Mouse (Mus musculus): ENCODE measurements around the gene Zfp94.

Gene Zfp94

GRCm38 (mm10) chr7:24316567-24317092 is at the start of gene Zfp94:
TSS of gene Zfp94 (minus strand) at chr7:24316666.
- DNase-seq (ENCODE audit: low spot score) = peak; percentile 93

GRCm38 (mm10) chr7:24365258-24366014 is 49.0 kb upstream of the Zfp94 start:
- no peak for DNase-seq (ENCODE audit: low spot score)

- peak; percentile 88 for DNase-seq (ENCODE audit: low spot score)
Observed at GRCm38 (mm10) chr7:24364827-24365226, 48.4 kb upstream of the Zfp94 start.

DNA sequence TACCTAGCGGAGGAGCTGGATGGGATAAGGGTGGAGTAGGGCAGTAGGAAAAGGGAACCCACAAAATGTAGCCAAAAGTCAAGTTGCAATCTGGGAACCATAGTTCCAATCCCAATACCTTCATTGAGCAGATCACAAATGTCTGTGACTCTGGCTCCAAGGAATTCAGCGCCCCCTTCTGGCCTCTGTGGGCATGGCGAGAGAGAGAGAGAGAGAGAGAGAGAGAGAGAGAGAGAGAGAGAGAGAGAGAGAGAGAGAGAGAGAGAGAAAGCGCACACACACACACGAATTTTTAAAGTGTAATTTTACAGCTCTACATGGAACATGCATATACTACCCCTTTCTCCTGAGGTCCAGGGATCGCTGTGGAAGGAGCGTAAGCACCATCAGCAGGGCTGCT is 46.8 kb upstream of the Zfp94 start:
- peak; percentile 40 for DNase-seq (ENCODE audit: low spot score)

DNA sequence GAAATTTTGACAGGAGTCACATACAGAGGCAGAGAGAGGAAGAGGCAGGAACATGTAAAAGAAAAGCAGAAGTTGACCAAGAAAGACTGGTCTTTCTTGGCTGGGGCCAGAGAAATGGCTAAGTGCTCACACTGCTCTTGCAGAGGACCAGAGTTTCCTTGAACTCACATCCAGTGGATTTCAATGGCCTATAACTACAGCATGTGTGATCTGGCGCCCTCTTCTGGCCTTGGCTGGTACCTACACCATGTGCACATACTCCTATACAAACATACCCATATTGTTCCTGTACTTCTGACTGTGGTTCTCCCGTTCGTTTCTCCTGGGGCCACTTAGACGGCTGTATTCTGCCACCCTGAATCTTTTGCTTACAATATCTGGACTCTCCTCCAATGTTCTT is 44.5 kb upstream of the Zfp94 start:
- no peak for DNase-seq (ENCODE audit: low spot score)

DNA sequence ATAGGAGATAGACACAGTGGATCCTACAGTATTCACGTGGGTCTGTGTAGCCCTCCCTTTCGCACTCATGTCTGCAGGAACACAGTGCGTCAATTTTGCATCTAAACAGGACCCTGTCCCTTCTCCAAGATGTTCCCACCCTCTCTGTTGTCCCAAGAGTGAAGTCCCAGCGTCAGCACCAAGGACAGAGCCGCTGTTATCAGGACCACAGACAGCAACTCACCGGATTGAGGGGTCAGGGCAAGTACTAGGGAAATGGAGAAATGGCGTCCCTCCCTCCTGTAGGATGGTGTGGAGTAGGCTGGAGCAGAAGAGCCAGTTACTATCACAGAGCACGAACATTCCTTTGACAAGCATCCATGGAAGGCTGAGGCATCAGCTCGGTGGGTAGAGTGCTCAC is 42.8 kb upstream of the Zfp94 start:
- DNase-seq (ENCODE audit: low spot score) = no peak

- no peak for DNase-seq (ENCODE audit: low spot score)
Observed at GRCm38 (mm10) chr7:24357899-24358298, 41.4 kb upstream of the Zfp94 start.

DNA sequence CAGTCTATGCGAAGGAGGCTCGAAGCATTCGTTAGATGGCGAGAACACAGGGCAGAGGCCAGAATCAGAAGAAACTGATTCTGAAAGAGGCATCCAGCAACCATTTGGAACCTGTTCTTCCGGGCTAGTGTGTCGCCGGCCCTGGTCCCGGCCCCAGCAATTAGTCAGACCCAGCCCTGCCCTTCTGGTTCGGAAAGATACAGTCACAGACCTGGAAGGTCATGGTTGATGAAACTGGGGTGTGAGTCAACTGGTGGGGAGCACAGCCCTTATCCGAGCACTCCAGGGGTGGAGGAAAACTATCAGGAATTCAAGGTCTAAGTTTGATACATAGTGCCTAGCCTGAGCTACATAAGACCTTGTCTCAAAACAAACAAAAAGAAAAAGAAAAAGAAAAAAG is 39.6 kb upstream of the Zfp94 start:
- DNase-seq (ENCODE audit: low spot score) = no peak

GRCm38 (mm10) chr7:24355646-24356045 is 39.2 kb upstream of the Zfp94 start:
- DNase-seq (ENCODE audit: low spot score) = no peak

- no peak for DNase-seq (ENCODE audit: low spot score)
Observed at GRCm38 (mm10) chr7:24348896-24349295, 32.4 kb upstream of the Zfp94 start, which contains the start of gene Lypd5. TSS of gene Lypd5 (plus strand) at chr7:24349196.

GRCm38 (mm10) chr7:24346444-24346843 is 30.0 kb upstream of the Zfp94 start:
- no peak for DNase-seq (ENCODE audit: low spot score)

- DNase-seq (ENCODE audit: low spot score) = no peak
Observed at GRCm38 (mm10) chr7:24343701-24344272, 27.3 kb upstream of the Zfp94 start.

DNA sequence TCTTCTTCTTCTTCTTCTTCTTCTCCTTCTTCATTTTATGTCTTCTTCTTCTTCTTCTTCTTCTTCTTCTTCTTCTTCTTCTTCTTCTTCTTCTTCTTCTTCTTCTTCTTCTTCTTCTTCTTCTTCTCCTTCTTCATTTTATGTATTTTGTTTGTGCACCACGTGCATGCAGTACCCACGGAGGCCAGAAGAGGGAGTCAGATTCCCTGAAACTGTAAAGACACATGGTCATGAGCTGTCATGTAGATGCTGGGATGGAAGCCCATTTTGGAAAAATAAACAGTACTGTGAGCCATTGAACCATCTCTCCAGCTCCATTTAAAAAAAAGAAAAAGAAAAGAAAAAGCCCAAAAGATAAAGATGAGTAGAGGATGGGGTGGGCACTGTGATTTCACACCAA is 21.8 kb upstream of the Zfp94 start:
- no peak for DNase-seq (ENCODE audit: low spot score)

DNA sequence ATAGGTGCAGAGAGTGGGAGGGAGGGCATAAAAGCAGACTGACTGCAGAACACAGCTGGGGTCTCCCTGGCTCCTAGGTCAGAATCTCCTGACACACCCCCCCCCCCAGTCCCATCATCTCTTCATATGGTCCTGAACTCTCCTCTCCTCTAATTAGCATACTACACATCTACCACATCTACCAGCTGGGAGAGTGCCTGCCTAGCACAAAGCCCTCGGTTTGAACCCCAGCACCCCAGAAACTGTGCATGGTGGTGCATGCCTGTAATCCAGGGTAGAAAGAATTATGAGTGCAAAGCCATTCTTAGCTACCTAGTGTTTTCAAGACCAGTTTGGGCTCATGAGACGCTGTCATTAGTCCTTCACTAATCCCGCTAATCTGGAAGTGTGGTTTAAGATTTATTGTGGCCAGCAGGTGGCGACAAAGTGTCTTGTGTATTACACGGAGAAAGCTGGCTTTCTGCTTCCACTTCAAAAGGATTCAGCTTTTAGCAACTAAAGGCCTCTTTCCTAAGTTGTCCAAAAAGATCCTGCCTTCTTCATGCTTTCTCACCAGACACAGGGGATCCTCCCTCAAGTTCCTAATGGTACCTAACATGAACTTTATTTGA is 19.3 kb upstream of the Zfp94 start:
- DNase-seq (ENCODE audit: low spot score) = no peak

- DNase-seq (ENCODE audit: low spot score) = no peak
Observed at GRCm38 (mm10) chr7:24333304-24333986, 17.0 kb upstream of the Zfp94 start, which contains the start of gene Tescl. TSS of gene Tescl (minus strand) at chr7:24333936.

DNA sequence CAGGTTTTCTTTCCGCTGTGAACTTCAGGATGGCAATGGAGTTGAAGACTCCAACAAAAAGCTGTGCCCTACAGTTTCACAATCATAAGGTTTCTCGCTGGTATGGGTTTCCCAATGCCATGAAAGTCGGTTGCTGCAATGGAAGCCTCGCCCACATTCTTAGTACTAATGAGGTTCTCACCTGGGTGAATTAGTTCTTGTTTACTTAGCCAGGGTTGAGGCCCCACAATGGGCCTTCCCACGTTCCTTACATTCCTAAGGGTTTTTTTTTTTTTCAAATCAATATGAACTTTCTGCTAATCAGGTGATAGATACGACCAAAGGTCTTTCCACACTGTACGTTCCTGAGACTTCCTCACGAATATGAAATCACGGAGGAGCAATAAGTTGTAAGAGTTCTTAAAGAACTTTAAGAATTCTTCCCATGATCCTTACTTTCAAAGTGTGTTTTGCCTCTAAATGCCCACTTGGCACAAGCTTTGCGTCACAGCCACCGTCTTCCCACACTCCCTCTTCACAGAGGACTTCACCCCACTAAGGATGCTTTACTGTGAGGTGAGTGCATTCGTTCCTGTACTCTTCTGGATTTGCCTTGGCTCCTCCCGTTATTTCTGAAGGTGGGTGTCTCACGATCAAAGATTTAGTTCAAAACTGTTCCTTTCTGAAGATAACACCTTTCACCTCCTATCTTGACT is 11.0 kb upstream of the Zfp94 start:
- DNase-seq (ENCODE audit: low spot score) = no peak

DNA sequence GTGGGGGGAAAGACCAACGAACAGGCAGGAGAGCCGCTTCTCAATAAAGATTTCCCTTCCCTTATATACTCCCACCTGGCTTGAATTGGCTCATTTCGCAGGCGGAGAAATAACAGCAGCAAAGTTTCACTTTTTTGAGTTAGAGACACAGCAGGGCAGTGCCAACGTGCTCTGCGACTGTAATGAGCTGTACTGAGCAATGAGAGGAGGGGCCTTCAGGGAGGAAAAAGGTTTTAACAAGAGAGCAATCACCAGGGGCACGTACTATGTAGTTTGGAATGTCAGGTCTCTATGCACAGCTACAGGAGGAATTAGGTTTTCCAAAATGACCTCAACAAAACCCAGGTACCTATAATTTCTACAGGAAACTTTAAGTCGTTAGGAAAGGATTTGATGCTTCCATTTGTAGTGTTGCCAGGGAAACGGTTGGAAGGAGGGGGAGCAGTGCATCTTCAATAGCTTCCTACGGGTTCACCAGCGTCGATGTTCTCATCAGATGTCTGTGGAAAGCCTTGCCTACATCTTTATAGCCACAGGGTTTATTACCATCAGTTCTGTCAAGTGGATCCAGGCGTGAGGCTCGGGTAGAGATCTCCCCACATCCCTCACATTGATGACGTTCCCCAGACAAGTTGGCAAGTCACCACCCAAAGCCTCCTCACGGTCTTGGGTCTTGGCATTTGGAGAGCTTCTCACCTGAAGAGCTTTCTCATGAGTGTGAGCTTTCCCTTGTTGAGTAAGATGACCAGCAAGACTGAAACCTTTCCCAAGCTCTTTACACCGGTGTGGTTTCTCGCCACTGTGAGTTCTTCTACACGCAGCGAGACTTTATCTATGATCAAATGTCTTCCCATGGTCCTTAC is 10.0 kb upstream of the Zfp94 start:
- no peak for DNase-seq (ENCODE audit: low spot score)

GRCm38 (mm10) chr7:24325675-24326128 is 9.2 kb upstream of the Zfp94 start:
- DNase-seq (ENCODE audit: low spot score) = no peak

DNA sequence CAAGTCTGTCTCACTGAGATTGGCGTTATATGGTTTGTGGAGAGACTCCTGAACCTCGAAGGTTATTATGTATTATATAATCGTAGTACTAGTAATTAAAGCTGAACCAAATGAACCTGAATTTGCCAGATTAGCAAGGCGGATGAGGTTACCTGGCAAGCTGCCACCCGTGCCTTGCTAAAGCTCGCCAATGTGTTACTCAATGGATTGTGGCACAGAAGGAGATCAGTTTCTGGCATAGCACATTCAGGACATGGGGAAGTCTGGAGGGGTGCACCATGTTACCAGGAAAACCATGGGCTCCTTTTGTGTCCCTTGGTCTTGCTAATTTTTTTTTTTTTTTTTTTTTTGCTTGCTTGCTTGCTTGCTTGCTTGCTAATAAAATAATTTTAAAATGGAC is 8.7 kb upstream of the Zfp94 start:
- DNase-seq (ENCODE audit: low spot score) = no peak

DNA sequence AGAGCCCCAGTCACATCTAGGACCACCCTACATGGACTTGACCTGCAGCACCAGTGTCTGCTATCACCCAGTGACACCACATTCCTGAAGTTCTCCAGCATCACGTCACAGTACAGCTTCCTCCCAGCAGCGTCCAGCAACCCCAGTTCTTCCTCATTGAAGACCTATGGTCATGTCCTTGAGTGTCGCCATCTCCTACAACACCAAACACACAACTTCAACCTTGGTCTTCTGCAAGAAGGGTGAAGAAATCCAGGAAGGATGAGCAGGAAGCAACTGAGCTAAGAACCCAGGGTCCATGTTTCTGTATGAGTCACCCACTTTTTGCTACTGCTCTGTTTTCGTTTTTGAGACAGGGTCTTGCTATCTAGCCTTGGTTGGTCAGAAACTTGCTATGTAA is 6.1 kb upstream of the Zfp94 start:
- DNase-seq (ENCODE audit: low spot score) = no peak

GRCm38 (mm10) chr7:24318942-24319341 is 2.5 kb upstream of the Zfp94 start:
- DNase-seq (ENCODE audit: low spot score) = no peak
